Mouse (Mus musculus) liver, postnatal 0 days (tissue): ENCODE results near the gene Zfp513. TPM values are rescaled to one million over a fixed set of nuclear protein-coding genes. Genes with fewer than 3 reads are reported as not detected.
A peak's percentile ranks its signal among the peaks of the same experiment; 100 is the strongest.

Experiments
- ATAC-seq: fragments of 200-750 bp; cut with Nextera tagmentation; 2 replicates; pipeline ENCODE4 v1.8.0; 2017; ENCODE audit warnings: mild to moderate bottlenecking, moderate library complexity
- DNase-seq: peaks from one replicate; pipeline ENCODE4 v3.0.0-alpha.2; 2016
- H3K27ac ChIP-seq: fragments of 300-500 bp; sonication (generic); 2 replicates; pipeline ENCODE4 v1.5.1; 2014; ENCODE audit warnings: antibody characterized with exemption, moderate library complexity, mild to moderate bottlenecking, low read depth
- H3K27me3 ChIP-seq: fragments of 300-500 bp; sonication (generic); 2 replicates; pipeline ENCODE4 v1.6.1; 2014; ENCODE audit warnings: low read length, control low read depth, mixed read lengths; ENCODE audit not compliant: insufficient read depth
- H3K36me3 ChIP-seq: fragments of 300-500 bp; sonication (generic); replicated peaks from 2 replicates; pipeline ENCODE4 v1.6.1; 2014; ENCODE audit warnings: mild to moderate bottlenecking, control low read depth, low read length, moderate library complexity, mixed read lengths; ENCODE audit not compliant: insufficient read depth
- H3K4me1 ChIP-seq: fragments of 300-500 bp; sonication (generic); 2 replicates; pipeline ENCODE4 v1.6.1; 2014; ENCODE audit warnings: antibody characterized with exemption, mild to moderate bottlenecking, control low read depth; ENCODE audit not compliant: insufficient read depth
- H3K4me2 ChIP-seq: fragments of 300-500 bp; sonication (generic); 2 replicates; pipeline ENCODE4 v1.6.1; 2014; ENCODE audit warnings: low read depth, mild to moderate bottlenecking, low read length, moderate library complexity, mixed read lengths
- H3K4me3 ChIP-seq: fragments of 300-500 bp; sonication (generic); 2 replicates; pipeline ENCODE4 v1.5.1; 2014; ENCODE audit warnings: low read depth, low read length
- H3K9ac ChIP-seq: fragments of 300-500 bp; sonication (generic); replicated peaks from 2 replicates; pipeline ENCODE4 v1.6.1; 2014; ENCODE audit warnings: mild to moderate bottlenecking, moderate library complexity
- H3K9me3 ChIP-seq: fragments of 300-500 bp; sonication (generic); 2 replicates; pipeline ENCODE4 v1.6.1; 2016; ENCODE audit warnings: mild to moderate bottlenecking, control low read depth, low read length, mixed read lengths
- CTCF ChIP-seq: sonication (generic); IDR thresholded peaks from 2 replicates; pipeline ENCODE4 v1.5.1; 2016; ENCODE audit warnings: antibody characterized with exemption, low read depth
- EP300 ChIP-seq: IDR thresholded peaks from 2 replicates; pipeline ENCODE4 v1.6.1; 2016; ENCODE audit warnings: antibody characterized with exemption, low read depth, mild to moderate bottlenecking
- WGBS: fragments of 180-500 bp; shearing (Covaris S2); extraction: QIAGEN DNeasy Blood & Tissue Kit; methylation state at CpG from one replicate; pipeline ENCODE4 v1.1.7; 2014; ENCODE audit not compliant: insufficient replicate concordance; 5-methylcytosine and 5-hydroxymethylcytosine counted together
- polyA plus RNA-seq: library from polyadenylated mRNA; unstranded; fragments of >200 nt; fragmentation: Nextera tagmentation; extraction: Ambion mirVana; gene quantifications from 2 replicates; pipeline ENCODE4 v1.2.1, GENCODE M21; 2015

Zfp513 gene
- polyA plus RNA-seq, 1 experiment from 2014 or later: 2.9 TPM

GRCm38 (mm10) chr5:31240637-31241521 lies 38.8 kb upstream of the Zfp513 start, which contains the start of the genes Nrbp1 and Gm9970:
Gene Nrbp1, plus strand, starts transcription at chr5:31240864.
Gene Gm9970, minus strand, starts transcription at chr5:31241232.
- H3K27me3 ChIP-seq: no peaks in the 10 kb centered on the region
- TF ChIP-seq CTCF: peak; percentile 7; the same call in 1 of the 2 replicates
- no peak for TF ChIP-seq EP300
- H3K4me1 ChIP-seq: peaks cover 8% of the 10 kb centered on the region
- peak within 1 kb of the TSS; percentile 93 for H3K4me3 ChIP-seq
- DNase-seq (peak; percentile 97), ATAC-seq (peak; percentile 98)
- peaks cover 22% of the 10 kb centered on the region for H3K36me3 ChIP-seq
- peak within 1 kb of the TSS; percentile 98 for H3K27ac ChIP-seq
- peak within 1 kb of the TSS; percentile 92 for H3K4me2 ChIP-seq
- H3K9ac ChIP-seq: peak within 1 kb of the TSS; percentile 96
- H3K9me3 ChIP-seq: no peaks in the 10 kb centered on the region
- WGBS: under 1% methylated on average over 81 of the region's 103 CpGs

DNA sequence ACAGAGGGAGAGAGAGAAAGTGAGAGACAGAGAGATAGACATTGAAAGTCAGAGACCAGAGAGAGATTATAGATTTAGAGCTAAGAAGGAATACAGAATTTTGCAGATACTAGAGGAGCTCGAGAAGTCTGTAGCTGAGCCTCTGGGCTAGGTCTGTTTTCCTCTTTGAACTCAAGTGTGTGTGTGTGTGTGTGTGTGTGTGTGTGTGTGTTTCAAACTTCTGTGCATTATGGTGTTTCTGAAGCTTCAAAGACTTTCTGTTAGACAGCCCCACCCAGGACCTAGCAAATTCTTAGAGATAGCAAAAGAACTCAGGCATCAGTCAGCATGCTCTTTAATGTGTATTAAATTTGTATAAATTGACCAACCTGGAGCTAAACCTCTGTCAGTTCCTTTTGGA lies 24.5 kb upstream of the Zfp513 start:
- Histone ChIP-seq H3K36me3 (no peaks in the 10 kb centered on the region), H3K4me3 (no peak overlapping the region), H3K27ac (no peak overlapping the region), H3K9me3 (no peaks in the 10 kb centered on the region), H3K9ac (no peak overlapping the region), H3K27me3 (no peaks in the 10 kb centered on the region), H3K4me1 (no peaks in the 10 kb centered on the region), H3K4me2 (no peak overlapping the region)
- no peak for DNase-seq
- TF ChIP-seq CTCF (no peak), EP300 (no peak)
- 57% methylated on average over 1 of the region's 1 CpGs for WGBS
- ATAC-seq: no peak

DNA sequence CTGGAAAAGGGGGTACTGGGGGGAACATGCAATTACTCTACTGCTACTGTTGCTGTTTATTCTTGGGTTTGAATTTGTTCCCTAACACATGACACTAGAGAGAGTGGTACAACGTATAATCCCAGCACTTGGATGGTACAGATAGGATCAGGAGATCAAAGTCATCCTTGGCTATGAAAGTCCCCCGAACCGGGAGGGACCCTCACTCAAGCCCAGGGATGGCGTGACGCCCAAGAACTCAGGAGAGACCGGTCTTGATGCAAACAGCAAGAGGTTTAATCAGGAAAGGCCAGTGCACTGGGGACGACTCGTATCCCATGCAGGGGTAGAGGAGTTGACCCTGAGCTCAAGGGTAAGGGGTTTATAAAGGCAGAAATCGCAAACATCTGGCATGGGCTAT lies 20.6 kb upstream of the Zfp513 start:
- Histone ChIP-seq H3K4me2 (no peak overlapping the region), H3K4me3 (no peak overlapping the region), H3K9me3 (no peaks in the 10 kb centered on the region), H3K27ac (no peak overlapping the region), H3K36me3 (no peaks in the 10 kb centered on the region), H3K27me3 (no peaks in the 10 kb centered on the region), H3K4me1 (peaks cover 12% of the 10 kb centered on the region), H3K9ac (no peak overlapping the region)
- WGBS: 91% methylated on average over 9 of the region's 9 CpGs
- ATAC-seq (no peak), DNase-seq (no peak)
- TF ChIP-seq CTCF (no peak), EP300 (no peak)

GRCm38 (mm10) chr5:31221304-31221945 lies 19.3 kb upstream of the Zfp513 start:
- TF ChIP-seq EP300 (no peak), CTCF (peak; percentile 68)
- Histone ChIP-seq H3K4me2 (peak overlapping the region; percentile 87), H3K4me1 (peaks cover 16% of the 10 kb centered on the region), H3K9ac (peak overlapping the region; percentile 88), H3K9me3 (no peaks in the 10 kb centered on the region), H3K27ac (peak overlapping the region; percentile 87), H3K36me3 (no peaks in the 10 kb centered on the region), H3K27me3 (no peaks in the 10 kb centered on the region), H3K4me3 (peak overlapping the region; percentile 83)
- 23% methylated on average over 11 of the region's 11 CpGs for WGBS
- peak; percentile 55 for DNase-seq
- ATAC-seq: no peak

DNA sequence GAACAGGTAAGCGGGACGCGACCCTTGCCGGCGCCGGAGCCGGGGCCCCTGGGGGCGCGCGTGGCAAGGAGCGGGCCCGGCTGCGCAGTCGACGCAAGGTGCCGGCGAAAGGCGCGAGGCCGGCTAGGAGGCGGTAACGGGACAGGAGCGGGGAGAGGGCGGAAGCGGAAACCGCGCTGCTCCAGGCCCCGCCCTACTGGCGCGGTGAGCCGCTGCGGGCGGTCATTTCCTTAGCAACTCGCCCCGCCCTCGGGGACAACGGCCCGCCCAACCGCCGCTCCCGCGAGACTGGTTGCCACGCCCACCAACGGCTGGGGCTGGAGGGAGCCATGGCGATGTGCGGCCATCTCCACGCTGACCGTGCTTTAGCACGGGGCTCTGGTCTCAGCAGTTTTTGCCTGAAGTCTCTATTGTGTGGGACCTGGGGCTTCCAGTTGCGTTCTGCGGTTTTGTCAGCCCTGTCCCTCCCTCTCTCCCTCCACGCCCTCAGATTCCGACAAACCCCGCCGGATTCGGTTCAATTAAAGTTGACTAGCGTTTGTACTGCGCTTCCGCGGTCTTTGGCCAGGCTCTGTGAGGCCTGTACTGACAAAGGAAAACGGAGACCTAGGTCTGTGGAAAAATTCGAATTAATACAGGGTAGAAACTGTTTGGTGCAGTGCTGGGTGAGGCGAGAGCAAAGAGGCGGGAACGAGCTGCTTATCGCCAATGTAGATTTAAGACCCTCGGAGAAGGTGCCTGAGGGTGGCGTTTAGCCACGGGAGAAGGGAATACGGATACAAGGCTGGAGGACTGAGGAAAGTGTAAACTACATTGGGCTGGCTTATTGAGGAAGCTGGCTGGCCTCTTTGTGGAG lies 18.6 kb upstream of the Zfp513 start, which contains the start of gene Ppm1g:
TSS of gene Ppm1g (minus strand) at position 240 of the 856 bp plus-strand sequence.
- peak; percentile 97 for ATAC-seq
- Histone ChIP-seq H3K4me3 (peak within 1 kb of the TSS; percentile 83), H3K4me1 (peaks cover 16% of the 10 kb centered on the region), H3K36me3 (no peaks in the 10 kb centered on the region), H3K27ac (peak within 1 kb of the TSS; percentile 94), H3K4me2 (peak within 1 kb of the TSS; percentile 87), H3K9me3 (no peaks in the 10 kb centered on the region), H3K9ac (peak within 1 kb of the TSS; percentile 88), H3K27me3 (no peaks in the 10 kb centered on the region)
- TF ChIP-seq EP300: peak; percentile 68; the same call in 1 of the 2 replicates
- TF ChIP-seq CTCF: no peak; the same call in 1 of the 2 replicates
- WGBS: 1% methylated on average over 52 of the region's 70 CpGs
- peak; percentile 99 for DNase-seq
